Mouse (Mus musculus) hindbrain, postnatal 0 days (tissue): ENCODE data around the gene Grb10. TPM values are rescaled to one million over a fixed set of nuclear protein-coding genes. Genes with fewer than 3 reads are reported as not detected.

Source experiments
- ATAC-seq: fragments of 200-750 bp; cut with Nextera tagmentation; 2 replicates; pipeline ENCODE4 v1.8.0; 2017; ENCODE audit warnings: mild to moderate bottlenecking, moderate TSS enrichment, moderate library complexity
- DNase-seq: peaks from one replicate; pipeline ENCODE4 v3.0.0-alpha.2; 2015; ENCODE audit warnings: low spot score
- H3K27ac ChIP-seq: fragments of 300-500 bp; sonication (generic); 2 replicates; pipeline ENCODE4 v1.5.1; 2014; ENCODE audit warnings: mild to moderate bottlenecking
- H3K27me3 ChIP-seq: fragments of 300-500 bp; sonication (generic); 2 replicates; pipeline ENCODE4 v1.6.1; 2014; ENCODE audit warnings: low read length, mixed read lengths; ENCODE audit not compliant: insufficient read depth
- H3K36me3 ChIP-seq: fragments of 300-500 bp; sonication (generic); 2 replicates; pipeline ENCODE4 v1.6.1; 2014; ENCODE audit warnings: low read length, mixed read lengths; ENCODE audit not compliant: insufficient read depth
- H3K4me1 ChIP-seq: fragments of 300-500 bp; sonication (generic); 2 replicates; pipeline ENCODE4 v1.6.1; 2014; ENCODE audit warnings: antibody characterized with exemption, low read length, mixed read lengths; ENCODE audit not compliant: insufficient read depth
- H3K4me2 ChIP-seq: fragments of 300-500 bp; sonication (generic); 2 replicates; pipeline ENCODE4 v1.6.1; 2014; ENCODE audit warnings: low read depth, mild to moderate bottlenecking, low read length, moderate library complexity, mixed read lengths
- H3K4me3 ChIP-seq: fragments of 300-500 bp; sonication (generic); 2 replicates; pipeline ENCODE4 v1.5.1; 2014; ENCODE audit warnings: low read length
- H3K9ac ChIP-seq: fragments of 300-500 bp; sonication (generic); replicated peaks from 2 replicates; pipeline ENCODE4 v1.6.1; 2014; ENCODE audit warnings: mild to moderate bottlenecking, low read length, moderate library complexity, mixed read lengths
- H3K9me3 ChIP-seq: fragments of 300-500 bp; sonication (generic); 2 replicates; pipeline ENCODE4 v1.6.1; 2016; ENCODE audit warnings: low read length, mixed read lengths
- CTCF ChIP-seq: IDR thresholded peaks from 2 replicates; pipeline ENCODE4 v1.5.1; 2016; ENCODE audit warnings: antibody characterized with exemption, control low read depth, low read depth
- WGBS: fragments of 180-500 bp; shearing (Covaris S2); extraction: QIAGEN DNeasy Blood & Tissue Kit; methylation state at CpG from one replicate; pipeline ENCODE4 v1.1.7; 2014; 5-methylcytosine and 5-hydroxymethylcytosine counted together
- polyA plus RNA-seq: library from polyadenylated mRNA; unstranded; fragments of >200 nt; fragmentation: Nextera tagmentation; extraction: Ambion mirVana; gene quantifications from 2 replicates; pipeline ENCODE4 v1.2.1, GENCODE M21; 2015
- total RNA-seq: library from RNA; depleted of rRNA; stranded (reverse); fragments of >200 nt; gene quantifications from 2 replicates; pipeline ENCODE4 v1.2.3, GENCODE M21; 2014

Gene Grb10
- total and polyA plus RNA-seq, 2 experiments from 2014 or later: 48.7 to 111 TPM

DNA sequence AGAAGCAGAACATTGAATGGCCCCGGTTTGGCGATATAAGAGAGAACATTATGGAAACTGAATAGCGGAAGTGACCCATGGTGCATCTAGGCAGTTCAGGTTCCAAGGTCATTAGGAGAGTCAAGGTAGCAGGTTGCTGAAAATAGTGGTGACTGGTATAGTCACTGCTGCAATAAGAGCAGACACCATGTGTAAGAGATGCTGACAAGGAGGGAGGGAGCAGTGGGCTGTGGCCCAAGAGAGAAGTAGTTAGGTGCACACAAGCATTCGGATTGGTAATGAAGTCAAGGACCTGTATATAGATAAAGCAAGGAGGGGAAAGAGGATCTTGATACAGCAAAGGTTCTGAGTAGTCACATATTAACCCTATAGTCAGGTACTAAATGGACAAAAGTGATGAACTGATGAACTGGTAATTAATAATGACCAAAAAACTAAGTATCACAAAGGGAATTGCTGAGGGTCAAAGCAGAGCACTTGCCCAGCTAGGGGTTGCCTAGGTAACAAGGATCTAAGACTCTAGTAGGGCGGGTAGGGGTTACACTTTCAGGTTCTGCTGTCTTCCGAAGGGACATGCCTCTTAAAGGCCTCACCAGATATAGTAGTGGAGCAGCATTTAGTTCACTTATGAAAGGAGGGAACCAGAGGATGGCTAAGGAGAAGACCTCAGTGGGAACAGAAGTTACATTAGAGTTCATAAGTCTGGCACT, 65.9 kb downstream of the Grb10 start:
- H3K9ac ChIP-seq: no peak overlapping the region
- no peak for TF ChIP-seq CTCF
- H3K27me3 ChIP-seq: no peaks in the 10 kb centered on the region
- H3K4me2 ChIP-seq: no peak overlapping the region
- ATAC-seq: no peak
- H3K9me3 ChIP-seq: no peaks in the 10 kb centered on the region
- no peak overlapping the region for H3K27ac ChIP-seq
- H3K36me3 ChIP-seq: no peaks in the 10 kb centered on the region
- no peak overlapping the region for H3K4me3 ChIP-seq
- H3K4me1 ChIP-seq: no peaks in the 10 kb centered on the region
- 83% methylated on average over 6 of the region's 6 CpGs for WGBS
- no peak for DNase-seq

DNA sequence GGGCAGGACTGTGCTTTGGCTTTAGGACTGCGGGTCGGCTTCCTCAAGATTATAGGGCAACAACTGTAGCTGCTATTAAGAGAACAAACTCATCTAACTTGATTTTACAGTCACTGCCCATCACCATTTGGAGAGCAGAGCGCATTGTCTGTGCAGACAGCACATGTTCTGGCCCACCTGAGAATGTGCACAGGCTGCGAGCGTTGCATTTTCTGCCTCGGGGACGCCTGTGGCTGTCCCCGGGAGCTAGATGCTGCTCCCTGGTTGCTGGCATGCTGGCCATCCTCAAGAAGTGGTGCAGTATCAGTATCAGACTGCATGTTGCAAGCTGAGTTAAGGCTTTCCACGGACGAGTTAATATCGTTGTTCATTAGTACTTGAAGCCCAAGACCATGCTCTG, 68.2 kb downstream of the Grb10 start:
- ATAC-seq: no peak
- H3K4me1 ChIP-seq: no peaks in the 10 kb centered on the region
- no peak overlapping the region for H3K4me3 ChIP-seq
- H3K4me2 ChIP-seq: no peak overlapping the region
- no peaks in the 10 kb centered on the region for H3K9me3 ChIP-seq
- WGBS: 95% methylated on average over 11 of the region's 11 CpGs
- TF ChIP-seq CTCF: no peak
- no peak overlapping the region for H3K9ac ChIP-seq
- H3K27ac ChIP-seq: no peak overlapping the region
- H3K27me3 ChIP-seq: no peaks in the 10 kb centered on the region
- no peaks in the 10 kb centered on the region for H3K36me3 ChIP-seq
- no peak for DNase-seq

DNA sequence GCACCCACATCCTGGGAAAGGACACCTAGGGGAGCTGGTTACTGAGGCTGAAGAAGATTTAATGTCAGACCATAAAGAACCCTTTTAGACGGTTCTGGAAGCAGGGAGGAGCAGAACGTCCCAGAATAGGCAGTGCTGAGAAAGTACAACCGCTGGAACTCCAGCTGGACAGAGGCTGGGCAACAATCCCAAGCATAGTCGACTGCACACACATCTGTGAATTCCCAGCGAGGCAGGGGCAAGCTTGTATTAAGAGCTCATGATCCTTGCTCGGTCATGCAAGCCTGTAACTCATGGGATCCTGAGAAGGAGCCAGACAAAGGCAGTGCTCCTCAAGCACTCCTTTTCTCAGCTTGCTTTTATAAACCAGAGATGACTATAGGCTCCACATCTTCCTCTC, 69.7 kb downstream of the Grb10 start:
- Histone ChIP-seq H3K9ac (no peak overlapping the region), H3K27ac (no peak overlapping the region; the same call in 1 of the 2 replicates)

DNA sequence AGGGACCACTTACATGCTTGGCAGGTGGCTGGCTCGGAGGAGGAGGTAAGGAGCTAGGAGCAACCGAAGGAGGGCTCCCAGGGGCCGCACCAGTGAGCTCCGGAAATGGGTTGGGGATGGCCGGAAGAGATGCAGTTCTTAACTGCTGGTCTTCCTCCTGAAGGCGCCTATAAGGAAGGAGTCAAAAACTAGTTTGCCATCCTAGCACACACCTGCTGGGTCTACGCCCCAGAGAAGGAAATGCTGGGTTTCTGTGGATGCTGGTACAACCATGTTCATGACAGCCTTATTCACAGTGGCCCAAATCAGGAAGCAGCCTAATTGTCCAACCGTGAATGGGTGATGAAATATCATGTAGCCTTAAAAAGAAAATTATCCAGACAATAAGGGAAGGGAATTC, 71.0 kb downstream of the Grb10 start:
- Histone ChIP-seq H3K27me3 (no peaks in the 10 kb centered on the region), H3K4me2 (no peak overlapping the region), H3K36me3 (no peaks in the 10 kb centered on the region), H3K4me3 (no peak overlapping the region), H3K4me1 (no peaks in the 10 kb centered on the region), H3K9me3 (no peaks in the 10 kb centered on the region), H3K27ac (no peak overlapping the region), H3K9ac (no peak overlapping the region)
- 85% methylated on average over 8 of the region's 8 CpGs for WGBS
- TF ChIP-seq CTCF: no peak
- no peak for ATAC-seq
- no peak for DNase-seq

More for the DNA sequence above, 69.7 kb downstream of the Grb10 start:
- no peak for TF ChIP-seq CTCF
- no peak for ATAC-seq
- Histone ChIP-seq H3K36me3 (no peaks in the 10 kb centered on the region), H3K27me3 (no peaks in the 10 kb centered on the region), H3K4me1 (no peaks in the 10 kb centered on the region), H3K9me3 (no peaks in the 10 kb centered on the region), H3K4me2 (no peak overlapping the region), H3K4me3 (no peak overlapping the region)
- WGBS: 28% methylated on average over 6 of the region's 6 CpGs
- no peak for DNase-seq

DNA sequence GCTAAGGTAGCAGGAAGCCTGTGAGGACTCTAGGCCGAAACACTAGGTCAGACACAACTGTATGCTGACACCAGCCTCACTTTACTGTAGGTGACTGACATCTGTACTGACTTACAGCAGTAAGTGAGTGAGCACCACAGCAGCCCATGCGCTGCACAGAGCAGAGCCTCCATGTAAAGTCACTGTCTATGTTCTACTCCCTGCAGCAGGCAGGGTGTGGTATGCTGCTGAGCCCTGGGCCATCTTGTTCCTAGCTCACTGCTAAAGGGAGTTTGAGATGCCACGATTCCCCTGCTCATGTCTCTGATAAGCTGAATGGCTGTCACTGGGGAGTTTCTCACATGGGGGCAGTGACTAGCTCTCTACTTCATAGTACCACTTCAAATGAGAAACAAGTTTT, 72.3 kb downstream of the Grb10 start:
- no peaks in the 10 kb centered on the region for H3K36me3 ChIP-seq
- 87% methylated on average over 3 of the region's 3 CpGs for WGBS

DNA sequence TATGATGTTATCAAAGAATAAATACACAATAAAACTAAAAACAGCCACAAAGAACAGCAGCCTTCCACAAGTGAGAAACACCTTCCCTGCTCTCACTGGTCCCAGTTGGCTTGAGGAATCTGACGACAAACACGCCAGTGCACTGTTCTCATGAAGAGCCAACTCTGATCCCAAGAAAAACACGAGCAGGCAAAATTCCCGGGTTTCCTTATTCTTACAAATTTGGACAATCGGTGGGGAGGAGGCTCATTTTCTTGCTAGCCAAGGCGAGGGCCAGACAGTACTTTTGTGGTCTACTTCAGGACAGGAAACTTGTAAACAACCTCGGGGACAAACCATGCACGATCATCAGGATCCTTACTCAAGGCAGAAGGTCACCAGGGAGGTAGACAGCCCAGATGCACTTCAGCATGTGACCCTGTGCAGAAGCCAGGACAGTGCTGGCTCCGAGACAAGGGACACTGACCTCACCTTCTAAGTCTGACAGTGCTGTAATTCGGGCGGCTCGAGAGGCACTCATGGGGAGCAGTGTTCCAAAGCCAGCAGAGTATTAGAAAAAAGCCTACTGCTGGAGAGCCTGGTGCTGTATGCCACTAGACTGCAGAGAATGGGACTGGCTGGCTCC, 72.9 kb downstream of the Grb10 start:
- no peaks in the 10 kb centered on the region; the same call in 1 of the 2 replicates for H3K4me1 ChIP-seq
- no peak for TF ChIP-seq CTCF
- no peak overlapping the region for H3K9ac ChIP-seq
- H3K4me2 ChIP-seq: no peak overlapping the region
- H3K36me3 ChIP-seq: no peaks in the 10 kb centered on the region
- H3K27me3 ChIP-seq: no peaks in the 10 kb centered on the region
- ATAC-seq (0 out of 2 replicates have a peak, but pooled peaks have one; percentile 27), DNase-seq (no peak)
- no peak overlapping the region for H3K27ac ChIP-seq
- 80% methylated on average over 12 of the region's 12 CpGs for WGBS
- H3K4me3 ChIP-seq: no peak overlapping the region
- H3K9me3 ChIP-seq: no peaks in the 10 kb centered on the region

More for the DNA sequence above, 72.3 kb downstream of the Grb10 start:
- Histone ChIP-seq H3K9ac (no peak overlapping the region), H3K27me3 (no peaks in the 10 kb centered on the region), H3K27ac (no peak overlapping the region), H3K4me2 (no peak overlapping the region), H3K4me3 (no peak overlapping the region), H3K4me1 (no peaks in the 10 kb centered on the region; the same call in 1 of the 2 replicates), H3K9me3 (no peaks in the 10 kb centered on the region)
- ATAC-seq: no peak
- DNase-seq: no peak
- no peak for TF ChIP-seq CTCF

DNA sequence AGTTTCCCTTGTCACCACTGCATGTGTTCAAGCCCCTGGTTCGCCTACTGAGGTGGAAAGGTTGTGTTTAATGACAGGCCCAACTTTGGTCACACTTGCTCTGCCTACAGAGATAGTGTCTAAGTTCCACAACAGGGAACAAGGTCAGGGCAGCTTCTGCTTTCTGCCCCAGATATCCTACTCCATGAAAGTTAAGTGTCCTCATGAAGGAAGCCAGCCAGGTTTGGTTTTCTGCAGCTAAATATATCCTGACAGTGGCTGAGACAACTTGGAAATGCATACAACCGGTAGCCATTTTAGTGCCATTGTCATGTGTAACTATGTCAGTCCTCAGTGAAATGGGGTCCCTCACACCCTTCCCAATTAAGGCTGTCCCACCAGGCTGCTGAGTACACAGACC, 73.8 kb downstream of the Grb10 start:
- H3K9me3 ChIP-seq: no peaks in the 10 kb centered on the region
- no peaks in the 10 kb centered on the region for H3K36me3 ChIP-seq
- no peaks in the 10 kb centered on the region for H3K27me3 ChIP-seq
- TF ChIP-seq CTCF: no peak
- no peaks in the 10 kb centered on the region; the same call in 1 of the 2 replicates for H3K4me1 ChIP-seq
- H3K27ac ChIP-seq: no peak overlapping the region
- 94% methylated on average over 2 of the region's 2 CpGs for WGBS
- DNase-seq (no peak), ATAC-seq (no peak)
- H3K4me2 ChIP-seq: no peak overlapping the region
- H3K4me3 ChIP-seq: no peak overlapping the region
- no peak overlapping the region for H3K9ac ChIP-seq
